Mouse (Mus musculus) embryo, embryonic 10 days (tissue): ENCODE measurements at regions not wholly inside any gene's neighbourhood (a gene's known extent, or its start where the extent isn't known, plus 50 kb on each side); places are given as distances from the start of the nearest gene placed in this dataset.
"Not testable (repeated sequence)": the region's sequence is repeated elsewhere in the genome, so short reads cannot be mapped to it uniquely, and the experiment has no call there.

Source experiments
- DNase-seq: peaks from one replicate; pipeline ENCODE4 v3.0.0-alpha.2; 2015; ENCODE audit warnings: low spot score

DNA sequence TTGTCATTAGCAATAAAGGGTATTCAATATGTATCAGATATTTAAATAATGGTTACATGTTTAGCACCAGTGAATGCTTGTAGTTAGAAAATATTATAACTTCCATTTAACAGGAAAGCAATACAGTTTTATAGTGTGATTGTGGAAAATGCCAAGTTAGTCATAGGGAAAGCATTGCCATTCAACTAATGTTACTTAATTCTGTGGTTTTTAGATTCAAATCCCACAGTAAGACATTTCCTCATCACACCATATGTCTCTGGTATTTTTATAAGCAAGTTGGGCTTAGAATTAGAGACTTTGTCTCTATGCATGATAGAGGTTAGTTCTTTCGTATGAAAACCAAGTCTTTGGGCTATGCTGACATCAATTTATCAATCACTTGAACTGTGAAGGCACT is 133.0 kb downstream of the Prr30 start:
- DNase-seq = no peak

DNA sequence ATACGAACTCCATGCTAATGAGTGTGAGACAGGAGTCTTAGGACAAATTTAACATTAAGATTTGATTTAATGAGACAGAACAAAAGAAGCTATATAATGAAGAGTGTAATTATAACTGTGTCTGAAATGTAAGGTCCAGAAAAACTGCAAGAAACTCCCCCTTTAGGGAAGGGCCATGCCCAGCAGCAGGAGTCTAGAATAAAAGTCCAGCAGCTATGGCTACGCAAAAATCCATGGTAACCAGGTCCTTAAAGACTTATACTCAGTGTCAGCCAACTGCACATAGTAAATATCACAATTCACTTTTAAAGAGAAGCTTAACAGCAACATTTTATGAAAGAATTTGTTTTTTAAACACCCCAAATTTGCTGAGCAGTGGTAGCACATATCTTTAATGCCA is 143.3 kb downstream of the Prr30 start:
- no peak for DNase-seq

DNA sequence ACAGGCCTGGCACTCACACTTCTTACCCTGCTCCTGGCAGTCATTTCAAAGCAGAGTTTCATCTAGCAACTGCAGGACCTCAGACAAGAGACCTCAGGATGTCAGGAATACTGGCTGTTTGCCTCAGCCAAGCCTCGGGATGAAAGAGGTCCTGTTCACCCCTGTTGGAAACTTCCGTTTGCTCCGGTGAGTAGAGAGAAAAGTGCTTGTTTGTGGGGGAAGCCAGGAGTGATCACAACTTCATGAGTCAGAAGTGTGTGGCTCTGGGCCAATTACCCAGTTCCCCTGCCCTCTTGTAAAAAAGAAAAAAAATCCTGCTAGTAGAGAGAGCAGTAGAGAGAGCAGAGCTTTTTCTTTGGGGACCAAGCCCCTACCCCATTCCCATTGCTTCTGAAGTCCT is 144.2 kb downstream of the Prr30 start:
- DNase-seq = peak; percentile 5

DNA sequence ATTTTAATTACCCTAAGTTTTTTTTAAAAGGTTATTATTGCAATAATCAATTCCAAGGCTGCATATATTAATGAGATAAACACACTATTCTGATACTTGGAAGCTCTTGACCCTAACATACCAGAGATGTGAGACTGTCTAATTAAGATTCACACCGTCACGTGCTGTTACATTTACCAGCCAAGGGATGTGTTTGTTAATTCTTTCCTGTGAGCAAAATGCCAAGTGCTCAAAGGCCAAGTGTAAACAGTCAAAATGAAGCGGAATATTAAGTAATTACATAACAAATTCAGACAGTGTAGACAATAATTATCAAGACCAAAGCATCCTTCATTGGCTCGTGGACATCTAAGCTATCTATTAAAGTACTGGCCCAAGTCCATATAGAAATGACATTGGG is 145.3 kb downstream of the Prr30 start:
- no peak for DNase-seq

DNA sequence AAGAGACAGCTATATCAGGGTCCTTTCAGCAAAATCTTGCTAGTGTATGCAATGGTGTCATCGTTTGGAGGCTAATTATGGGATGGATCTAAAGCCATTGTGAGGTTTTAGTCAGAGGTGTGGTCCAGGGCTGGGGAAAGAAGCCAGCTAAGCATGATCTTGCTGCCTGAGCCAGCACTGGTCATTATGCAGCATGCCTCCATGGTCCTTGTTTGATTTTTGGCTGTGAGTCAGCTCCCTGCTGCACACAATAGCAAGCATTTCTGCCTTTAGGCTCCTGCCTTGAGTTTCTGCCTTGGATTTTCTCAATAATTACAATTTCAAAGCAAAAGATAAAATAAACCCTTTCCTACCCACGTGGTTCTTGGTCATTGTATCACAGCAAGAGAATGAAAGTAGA is 147.4 kb downstream of the Prr30 start:
- DNase-seq = no peak

DNA sequence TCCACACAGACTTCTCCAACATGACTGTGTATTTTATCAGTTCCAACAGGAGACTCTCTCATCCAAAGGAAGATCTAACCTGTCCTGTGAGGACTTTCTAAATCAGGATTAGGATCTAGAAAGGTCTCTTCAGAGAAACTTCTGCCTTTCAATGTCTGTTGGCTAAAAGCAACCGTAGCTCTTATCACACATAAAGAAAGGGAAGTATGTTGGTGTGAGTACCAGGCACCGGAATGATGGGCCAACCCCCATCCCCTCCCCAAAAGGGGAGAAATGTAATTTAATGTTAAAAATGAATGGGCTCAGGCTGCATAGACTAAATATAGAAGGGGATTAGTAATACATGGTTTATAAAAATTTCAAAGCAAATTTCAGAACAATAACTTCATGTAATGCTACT is 149.9 kb downstream of the Prr30 start:
- no peak for DNase-seq

DNA sequence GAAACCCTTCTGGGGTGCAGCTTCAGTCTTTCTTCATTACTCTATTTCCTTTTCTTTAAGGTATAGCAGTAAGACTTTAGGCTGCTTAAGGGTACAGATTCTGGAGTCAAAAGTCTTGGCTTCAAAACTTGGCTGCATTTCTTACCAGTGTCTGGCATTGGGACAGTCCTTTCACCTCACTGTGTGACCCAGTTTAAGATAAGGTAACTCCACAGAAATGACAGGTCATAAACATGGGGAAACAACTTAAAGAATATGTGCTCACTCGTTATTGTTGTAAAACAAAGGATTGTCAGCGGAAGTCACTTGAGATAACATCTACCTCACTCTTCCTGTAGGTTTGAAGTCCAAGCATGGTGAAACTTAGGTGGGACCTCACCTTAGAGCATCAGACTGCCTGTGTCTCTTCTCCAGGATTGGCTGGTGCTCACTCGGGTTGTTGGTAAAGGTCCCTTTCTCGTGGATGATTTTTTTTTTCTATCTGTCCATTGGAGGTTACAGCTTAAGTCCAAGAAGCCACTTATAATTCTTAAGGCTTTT is 150.4 kb downstream of the Prr30 start:
- DNase-seq = no peak

DNA sequence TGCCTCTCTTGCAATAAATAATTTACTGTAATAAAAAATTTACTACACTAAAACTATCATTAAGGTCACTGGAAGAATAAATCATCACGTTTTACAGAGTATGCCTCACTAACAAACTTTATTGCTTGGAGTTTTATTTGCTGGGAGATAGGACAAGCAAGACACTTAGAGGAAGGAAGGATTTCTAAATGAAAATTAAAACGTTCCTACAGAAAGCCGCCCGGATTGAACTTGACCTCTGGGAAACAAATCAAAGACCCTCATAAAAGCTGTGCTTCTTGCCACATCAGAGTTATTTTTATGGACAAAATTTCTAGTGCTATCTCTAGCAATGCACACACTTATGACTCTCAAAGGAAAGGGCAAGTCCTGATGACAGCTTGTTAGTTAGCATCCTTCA is 156.6 kb downstream of the Prr30 start:
- DNase-seq = no peak

DNA sequence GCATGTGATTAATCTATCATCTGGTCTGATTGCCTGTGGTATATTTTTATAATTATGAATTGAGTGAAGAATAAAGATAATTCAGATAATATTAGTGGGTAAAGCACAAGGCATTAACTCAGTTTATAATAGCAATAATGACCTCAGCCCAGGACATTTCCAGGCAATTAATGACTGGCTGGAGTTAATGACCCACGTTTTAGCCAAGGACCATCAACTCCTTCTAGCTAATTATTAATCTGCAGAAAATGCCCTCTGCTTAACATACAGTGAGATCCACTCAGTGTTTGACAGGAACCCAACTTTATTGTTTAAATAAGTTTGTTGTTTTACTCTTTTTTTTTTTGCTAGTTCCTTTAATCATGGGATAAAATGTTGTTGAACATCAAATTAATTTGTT is 199.1 kb downstream of the Prr30 start:
- no peak for DNase-seq

DNA sequence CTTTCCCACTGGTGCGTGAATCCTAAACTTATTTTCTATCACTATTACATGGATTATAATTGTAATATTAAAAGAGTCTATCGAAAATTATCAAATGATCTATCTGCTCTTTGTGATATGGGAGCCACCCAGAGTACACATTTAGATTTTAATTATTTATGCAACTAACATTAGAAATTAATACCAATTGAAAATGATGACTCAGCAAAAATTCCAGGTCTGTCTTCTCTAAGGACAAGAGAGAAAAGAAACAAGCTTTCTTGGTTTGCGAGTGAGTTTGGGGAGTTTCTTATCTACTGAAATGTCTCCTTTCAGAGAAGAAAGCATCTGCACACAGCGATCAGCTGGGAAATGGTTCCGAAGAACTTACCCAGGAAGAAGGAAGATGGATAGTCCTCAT is 219.4 kb downstream of the Prr30 start:
- no peak for DNase-seq

DNA sequence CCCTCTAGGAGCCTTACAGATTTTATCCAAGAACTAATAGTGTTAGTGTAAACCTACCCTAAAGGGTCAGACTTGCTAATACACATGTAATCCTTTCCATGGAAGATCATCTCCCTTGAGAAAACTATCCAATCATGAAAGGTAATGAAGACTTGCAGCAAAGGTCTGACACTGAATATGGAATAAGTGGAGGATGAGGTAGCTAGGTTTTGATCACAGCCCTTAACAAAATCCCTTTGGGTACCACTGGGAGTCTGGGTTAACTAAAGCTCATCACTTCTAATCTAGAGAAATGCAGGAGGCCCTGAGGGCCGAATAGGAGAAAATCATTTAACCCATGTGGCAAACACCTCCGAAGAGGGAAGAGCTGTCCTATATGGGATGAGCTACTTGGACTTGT is 221.6 kb downstream of the Prr30 start:
- no peak for DNase-seq

DNA sequence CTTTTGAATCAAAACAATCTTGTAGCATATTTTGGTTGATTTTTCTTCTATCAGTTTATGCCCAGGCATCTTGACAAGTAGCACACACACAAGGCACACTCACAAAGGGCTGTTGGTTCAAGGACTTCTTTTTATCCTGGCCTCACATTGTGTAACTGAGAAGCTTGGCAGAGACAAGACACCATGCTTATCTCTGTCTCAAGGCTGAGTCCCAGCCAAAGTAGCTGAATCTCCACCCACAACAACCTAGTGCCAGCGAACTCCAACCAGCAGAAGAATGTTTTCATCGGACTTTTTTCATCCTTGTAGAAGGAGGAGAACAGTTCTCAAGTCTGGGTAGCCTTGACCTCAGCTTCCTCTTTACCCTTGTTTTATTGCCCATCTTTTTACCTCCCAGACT is 229.2 kb downstream of the Prr30 start:
- DNase-seq = no peak

DNA sequence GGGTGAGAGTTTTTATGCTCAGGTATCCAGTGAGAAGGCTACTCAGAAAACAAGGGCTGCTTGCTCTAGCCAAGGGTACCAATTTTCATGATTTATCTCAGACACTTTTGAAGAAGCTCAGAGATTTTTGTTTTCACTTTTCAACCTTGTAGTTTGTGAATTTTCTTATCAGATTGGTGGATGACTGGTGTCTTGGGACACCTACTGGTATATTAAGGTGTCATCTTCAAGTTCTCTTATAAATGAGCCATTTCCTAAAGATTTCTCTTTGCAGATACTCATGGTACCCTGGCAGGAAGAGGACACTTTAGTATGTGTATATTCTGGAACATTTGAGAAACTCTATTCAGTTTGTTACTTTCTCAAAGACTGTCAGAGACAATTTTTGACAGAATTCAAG is 239.9 kb downstream of the Prr30 start:
- DNase-seq = peak; percentile 2

DNA sequence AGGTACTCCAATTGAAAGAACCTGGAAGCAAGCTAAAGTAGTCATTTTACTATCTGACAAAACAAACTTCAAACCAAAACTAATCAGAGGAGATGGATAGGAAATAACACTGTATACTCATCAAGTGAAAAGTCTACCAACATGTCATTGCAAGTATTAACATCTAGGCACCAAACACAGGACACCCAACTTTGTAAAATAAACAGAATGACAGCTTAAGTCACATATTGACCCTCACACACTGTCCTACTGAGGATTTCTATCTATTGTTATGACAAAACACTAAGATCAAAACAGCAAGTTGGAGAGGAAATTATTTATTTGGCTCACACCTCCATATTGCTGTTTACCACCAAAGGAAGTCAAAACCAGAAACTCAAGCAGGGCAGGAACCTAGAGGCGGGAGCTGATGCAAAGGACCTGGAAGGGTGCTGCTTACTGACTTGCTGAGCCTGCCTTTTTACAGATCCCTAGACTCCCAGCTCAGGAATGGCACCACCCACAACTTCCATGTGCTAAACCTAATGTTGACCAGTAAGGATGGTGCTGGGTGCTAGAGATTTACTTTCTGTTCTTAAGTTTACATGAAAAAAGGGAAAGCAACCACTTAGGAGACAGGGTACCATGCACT is 244.2 kb downstream of the Prr30 start:
- DNase-seq = no peak

DNA sequence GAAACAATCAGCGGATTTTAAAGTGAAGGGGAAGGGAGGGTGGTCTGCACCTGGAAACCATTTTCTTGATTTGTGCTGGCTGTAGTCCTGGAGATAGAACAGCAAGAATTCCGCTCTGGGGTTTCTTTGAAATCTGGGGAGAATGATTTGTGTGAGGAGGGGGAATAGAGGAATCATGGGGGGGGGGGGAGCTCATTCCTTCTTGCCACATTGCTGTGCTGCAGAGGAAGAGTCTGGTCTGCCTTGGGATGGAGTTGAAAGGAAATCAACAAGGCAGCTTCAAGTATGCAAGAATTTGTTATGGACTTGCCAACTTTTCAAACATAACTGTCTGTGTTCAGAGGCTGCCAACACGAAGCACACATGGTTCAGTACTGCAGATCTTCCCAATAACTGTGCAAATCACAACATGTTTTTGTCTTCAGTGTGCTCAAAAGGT is 249.4 kb downstream of the Prr30 start:
- DNase-seq = peak; percentile 37

DNA sequence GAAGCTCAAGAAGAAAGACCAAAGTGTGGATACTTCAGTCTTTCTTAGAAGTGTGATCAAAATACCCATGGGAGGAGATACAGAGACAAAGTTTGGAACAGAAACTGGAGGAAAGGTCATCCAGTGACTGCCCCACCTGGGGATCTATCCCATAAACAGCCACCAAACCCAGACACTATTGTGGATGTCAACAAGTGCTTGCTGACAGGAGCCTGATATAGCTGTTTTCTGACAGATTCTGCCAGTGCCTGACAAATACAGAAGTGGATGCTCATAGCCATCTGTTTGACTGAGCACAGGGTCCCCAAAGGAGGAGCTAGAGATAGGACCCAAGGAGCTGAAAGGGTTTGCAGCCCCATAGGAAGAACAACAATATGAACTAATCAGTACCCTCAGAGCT is 252.5 kb downstream of the Prr30 start:
- not testable (repeated sequence) for DNase-seq

DNA sequence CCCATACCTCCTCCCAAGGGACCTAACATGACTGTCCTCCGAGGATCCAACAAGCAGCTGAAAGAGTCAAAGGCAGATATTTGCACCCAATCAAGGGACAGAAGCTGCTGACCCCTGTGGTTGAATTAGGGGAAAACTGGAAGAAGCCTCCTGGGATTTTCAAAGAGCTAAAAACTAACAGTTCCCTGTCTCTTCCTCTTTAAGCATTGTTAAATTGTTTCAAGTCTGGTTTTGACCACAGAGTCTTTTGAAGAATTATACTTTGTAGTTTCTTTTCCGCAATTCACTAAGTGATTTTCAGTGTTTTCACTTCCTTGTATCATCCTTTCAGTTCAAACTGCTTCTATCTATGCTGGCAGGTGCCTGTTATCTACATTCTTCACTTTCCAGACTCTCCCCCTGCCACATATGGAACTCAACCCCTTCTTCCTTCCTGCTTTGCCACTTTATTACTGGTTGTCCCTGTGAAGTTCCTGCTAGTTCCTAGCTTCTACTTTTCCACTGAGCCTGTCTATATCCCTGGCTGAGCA is 262.7 kb downstream of the Prr30 start:
- DNase-seq = no peak

DNA sequence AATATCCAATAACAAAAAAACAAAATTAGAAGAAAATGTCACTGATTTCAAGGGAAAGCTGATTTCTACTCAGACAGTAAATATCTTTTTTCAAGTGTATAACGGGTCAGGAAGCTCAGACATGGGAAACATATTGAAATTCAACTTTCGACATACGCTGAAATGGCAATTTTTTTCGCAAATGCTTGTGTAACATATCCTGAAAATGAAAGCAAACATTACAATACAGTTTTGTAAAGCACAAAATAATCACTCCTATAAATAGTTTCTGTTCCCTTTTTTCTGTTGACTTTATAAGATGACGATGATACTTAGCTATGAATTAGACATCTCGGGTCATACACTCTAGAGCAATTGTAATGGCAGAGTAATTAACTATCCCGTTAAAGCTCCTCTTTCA is 265.6 kb downstream of the Prr30 start:
- no peak for DNase-seq

DNA sequence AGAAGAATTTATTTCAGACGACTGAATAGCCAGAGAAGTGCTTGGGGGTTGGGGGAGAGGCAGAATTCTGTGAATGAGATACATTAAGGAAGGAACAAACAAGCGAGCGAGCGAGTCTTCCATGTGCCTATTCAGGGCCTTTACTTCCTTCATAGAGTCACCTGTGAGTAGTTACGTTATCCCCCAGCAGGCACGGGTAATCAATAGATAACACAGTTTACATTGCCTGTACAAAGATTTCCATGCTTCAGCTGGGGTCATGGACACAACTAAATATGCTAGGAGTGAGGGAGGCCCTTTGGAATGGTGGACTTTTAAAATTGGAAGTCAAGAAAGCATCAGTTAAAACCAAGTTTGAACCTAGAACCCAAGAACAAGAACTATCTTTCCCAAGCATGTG is 275.2 kb downstream of the Prr30 start:
- no peak for DNase-seq

DNA sequence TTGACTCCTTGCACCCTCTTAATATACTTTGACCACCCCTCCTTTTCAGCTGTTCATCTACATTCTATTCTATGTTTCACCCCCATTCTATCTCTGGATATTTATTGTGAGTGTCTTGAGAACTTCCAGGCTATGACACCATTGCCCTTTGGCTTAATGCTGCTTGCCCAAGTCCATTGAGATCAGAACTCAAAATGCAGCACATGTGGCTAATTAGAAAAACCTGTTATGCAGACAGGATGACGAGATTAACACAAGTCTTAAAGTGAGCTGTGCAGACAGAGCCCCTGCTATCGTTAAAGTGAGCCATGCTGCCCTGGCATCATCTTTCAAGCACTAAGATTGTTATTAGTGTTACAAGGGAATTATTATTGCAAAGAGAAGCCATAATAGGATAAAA is 299.9 kb downstream of the Prr30 start:
- peak; percentile 70 for DNase-seq

DNA sequence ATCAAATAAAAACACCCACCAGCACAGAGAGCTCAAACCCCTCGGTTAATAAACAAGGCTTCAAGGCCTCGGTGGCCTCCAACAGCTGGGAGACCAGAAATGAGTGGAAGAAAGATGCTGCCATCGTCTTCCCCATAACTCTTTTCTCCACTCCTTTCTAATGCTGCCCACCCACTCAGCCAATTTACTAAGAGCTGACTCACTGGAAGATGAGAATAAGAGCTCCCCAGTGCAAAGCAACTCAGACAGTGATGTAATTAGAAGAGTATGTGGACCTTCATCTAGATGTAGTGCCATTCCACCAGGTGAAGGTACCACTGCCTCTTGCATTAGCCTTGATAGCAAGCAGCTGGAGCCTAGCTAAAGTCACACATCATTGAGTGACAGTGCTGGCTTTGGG is 301.1 kb downstream of the Prr30 start:
- no peak for DNase-seq

DNA sequence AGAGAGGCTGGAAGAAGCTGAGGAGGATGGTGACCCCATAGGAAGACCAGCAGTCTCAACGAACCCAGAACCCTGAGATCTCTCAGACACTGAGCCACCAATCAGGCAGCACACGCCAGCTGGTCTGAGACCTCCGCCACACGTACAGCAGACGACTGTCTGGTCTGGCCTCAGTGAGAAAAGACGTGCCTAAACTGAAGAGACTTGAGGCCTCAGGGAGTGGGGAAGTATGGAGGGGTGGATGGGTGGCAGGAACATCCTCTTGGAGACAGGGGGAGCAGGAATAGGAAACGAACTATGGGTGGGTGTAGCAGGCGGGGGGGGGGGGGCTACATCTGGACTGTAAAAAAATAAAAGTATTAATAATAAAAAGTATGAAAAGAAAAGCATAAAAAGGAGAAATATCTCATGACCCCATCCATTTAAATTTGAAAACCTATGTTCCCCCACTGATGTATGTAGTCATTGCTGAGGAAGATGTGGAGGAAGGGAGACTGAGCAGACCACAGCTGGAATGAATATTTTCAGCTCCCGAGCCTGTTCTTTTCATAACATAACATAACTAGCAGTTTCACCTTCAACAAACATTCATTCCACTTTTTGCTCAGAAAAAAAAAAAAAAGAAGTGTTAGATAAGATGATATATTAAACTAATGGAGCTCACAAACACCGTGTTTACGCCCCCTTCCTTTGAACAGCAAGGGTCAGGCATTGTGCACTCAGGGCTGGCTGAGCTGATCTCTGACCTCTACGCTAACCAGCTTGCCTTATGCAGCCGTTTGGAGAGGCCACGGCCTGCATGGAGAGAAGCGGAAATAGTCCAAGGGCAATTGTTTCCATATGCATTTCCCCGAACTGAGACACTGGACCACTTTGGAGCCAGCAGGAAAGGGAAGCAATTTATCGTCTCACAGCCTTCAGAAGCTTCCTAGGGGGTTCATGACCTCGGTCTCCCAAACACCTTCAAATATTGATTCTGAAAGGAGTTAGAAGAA is 310.7 kb downstream of the Prr30 start:
- DNase-seq = peak; percentile 91

DNA sequence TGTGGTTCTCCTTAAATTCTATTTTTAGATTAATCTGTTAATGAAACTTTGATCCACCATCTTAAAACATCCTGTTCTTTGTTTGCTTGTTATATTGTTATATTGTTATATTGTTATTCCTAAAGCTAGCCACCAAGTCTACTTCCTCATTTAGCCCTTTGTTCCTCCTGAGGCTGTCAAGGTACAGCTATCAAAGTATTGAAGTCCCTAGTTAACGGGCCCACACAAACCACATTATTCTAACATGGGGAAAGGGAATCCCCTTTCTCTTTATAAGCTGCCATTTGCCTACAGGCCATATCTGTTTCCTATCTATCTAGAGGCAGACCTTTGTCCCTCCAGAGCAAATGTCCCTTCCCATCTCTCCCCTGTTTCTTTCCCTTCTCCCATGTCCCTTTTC is 317.0 kb downstream of the Prr30 start:
- DNase-seq = no peak
